Mouse (Mus musculus) gastrocnemius, adult 18-20 months (tissue): Measurements from ENCODE around the gene Pcdh10. TPM values are rescaled to one million over a fixed set of nuclear protein-coding genes. Genes with fewer than 3 reads are reported as not detected.

Experiments used
- DNase-seq: peaks from one replicate; pipeline ENCODE4 v3.0.0; 2021; ENCODE audit warnings: low spot score
- long read RNA-seq, 2 experiments: library from polyadenylated mRNA; stranded (forward); transcript quantifications; one replicate each; pipeline ENCODE4 v2.0.0; 2021
- total RNA-seq, 2 experiments: library from RNA; stranded (reverse); gene quantifications; 2 replicates each; pipeline ENCODE4 v1.2.3; 2021

Gene Pcdh10
- under 1 TPM; 0.07 to 0.28 TPM for total RNA-seq
- long read RNA-seq, experiment 1 = 0 reads
- long read RNA-seq, experiment 2 = 0 reads

DNA sequence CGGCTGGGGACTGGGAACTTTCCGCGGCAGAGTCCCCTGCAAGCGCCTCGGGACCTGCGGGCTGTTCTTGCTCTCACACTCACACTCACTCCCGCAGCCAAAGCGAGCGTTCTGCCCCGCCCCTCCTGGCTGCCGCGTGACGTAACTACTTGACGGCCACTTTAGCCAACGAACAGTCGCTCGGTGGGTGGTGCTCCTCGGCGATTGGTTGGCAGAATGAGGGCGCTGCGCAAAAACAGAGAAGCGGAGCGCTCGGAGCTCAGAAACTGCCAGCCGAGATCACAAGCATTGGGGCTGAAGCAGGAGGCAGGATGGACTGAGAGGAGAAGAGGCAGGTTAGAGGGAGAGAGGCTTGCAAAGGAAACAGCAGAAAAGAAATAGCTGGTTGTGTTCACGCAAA lies at the start of gene Pcdh10:
Pcdh10 (plus strand) TSS at position 254 of the 400 bp plus-strand sequence.
- peak; percentile 89 for DNase-seq

DNA sequence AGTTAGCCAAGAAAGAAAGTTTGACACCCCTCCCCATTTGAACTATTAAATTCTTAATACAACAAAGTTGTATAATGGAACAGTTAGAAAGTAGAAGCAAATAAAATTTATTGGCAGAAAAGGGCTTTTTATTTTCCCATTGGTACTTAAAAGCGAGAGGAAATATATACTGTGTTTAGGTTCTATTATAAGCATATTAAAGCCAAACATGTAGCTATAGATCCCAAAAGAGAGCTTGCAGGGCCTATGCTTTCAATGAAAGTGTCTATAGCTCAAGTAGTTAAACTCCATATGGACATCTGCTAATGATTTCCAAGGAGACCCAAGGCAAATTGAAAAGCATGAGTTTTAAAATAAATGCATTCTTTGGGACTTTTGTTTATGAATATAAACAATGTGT lies 22.3 kb upstream of the Pcdh10 start:
- DNase-seq = no peak

GRCm38 (mm10) chr3:45368952-45369351 lies 9.2 kb upstream of the Pcdh10 start:
- DNase-seq = no peak

- DNase-seq = peak; percentile 50
Measured at GRCm38 (mm10) chr3:45375761-45376500, 2.3 kb upstream of the Pcdh10 start.

GRCm38 (mm10) chr3:45376501-45377390 lies 1.5 kb upstream of the Pcdh10 start:
- no peak for DNase-seq

GRCm38 (mm10) chr3:45377391-45377998 lies 703 bp upstream of the Pcdh10 start:
- no peak for DNase-seq

DNA sequence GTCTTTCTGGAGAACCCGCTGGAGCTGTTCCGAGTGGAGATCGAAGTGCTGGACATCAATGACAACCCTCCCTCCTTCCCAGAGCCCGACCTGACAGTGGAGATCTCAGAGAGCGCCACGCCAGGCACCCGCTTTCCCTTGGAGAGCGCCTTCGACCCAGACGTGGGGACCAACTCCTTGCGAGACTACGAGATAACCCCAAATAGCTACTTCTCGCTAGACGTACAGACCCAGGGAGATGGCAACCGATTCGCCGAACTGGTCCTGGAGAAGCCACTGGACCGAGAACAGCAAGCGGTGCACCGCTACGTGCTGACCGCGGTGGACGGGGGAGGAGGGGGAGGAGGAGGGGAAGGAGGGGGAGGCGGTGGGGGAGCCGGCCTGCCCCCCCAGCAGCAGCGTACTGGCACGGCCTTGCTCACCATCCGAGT lies 1.4 kb downstream of the Pcdh10 start:
- DNase-seq = no peak

DNA sequence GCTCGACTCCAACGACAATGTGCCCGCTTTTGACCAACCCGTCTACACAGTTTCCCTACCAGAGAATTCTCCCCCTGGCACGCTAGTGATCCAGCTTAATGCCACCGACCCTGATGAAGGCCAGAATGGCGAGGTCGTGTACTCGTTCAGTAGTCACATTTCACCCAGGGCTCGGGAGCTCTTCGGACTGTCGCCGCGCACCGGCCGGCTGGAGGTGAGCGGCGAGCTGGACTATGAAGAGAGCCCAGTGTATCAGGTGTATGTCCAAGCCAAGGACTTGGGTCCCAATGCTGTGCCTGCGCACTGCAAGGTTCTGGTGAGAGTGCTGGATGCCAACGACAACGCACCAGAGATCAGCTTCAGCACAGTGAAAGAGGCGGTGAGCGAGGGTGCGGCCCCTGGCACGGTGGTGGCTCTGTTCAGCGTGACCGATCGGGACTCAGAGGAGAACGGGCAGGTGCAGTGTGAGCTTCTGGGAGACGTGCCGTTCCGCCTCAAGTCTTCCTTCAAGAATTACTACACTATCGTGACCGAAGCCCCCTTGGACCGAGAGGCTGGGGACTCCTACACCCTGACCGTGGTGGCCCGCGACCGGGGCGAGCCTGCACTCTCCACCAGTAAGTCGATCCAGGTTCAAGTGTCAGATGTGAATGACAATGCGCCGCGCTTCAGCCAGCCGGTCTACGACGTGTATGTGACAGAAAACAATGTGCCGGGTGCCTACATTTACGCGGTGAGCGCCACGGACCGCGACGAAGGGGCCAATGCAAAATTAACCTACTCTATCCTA lies 2.0 kb downstream of the Pcdh10 start:
- DNase-seq = no peak

DNA sequence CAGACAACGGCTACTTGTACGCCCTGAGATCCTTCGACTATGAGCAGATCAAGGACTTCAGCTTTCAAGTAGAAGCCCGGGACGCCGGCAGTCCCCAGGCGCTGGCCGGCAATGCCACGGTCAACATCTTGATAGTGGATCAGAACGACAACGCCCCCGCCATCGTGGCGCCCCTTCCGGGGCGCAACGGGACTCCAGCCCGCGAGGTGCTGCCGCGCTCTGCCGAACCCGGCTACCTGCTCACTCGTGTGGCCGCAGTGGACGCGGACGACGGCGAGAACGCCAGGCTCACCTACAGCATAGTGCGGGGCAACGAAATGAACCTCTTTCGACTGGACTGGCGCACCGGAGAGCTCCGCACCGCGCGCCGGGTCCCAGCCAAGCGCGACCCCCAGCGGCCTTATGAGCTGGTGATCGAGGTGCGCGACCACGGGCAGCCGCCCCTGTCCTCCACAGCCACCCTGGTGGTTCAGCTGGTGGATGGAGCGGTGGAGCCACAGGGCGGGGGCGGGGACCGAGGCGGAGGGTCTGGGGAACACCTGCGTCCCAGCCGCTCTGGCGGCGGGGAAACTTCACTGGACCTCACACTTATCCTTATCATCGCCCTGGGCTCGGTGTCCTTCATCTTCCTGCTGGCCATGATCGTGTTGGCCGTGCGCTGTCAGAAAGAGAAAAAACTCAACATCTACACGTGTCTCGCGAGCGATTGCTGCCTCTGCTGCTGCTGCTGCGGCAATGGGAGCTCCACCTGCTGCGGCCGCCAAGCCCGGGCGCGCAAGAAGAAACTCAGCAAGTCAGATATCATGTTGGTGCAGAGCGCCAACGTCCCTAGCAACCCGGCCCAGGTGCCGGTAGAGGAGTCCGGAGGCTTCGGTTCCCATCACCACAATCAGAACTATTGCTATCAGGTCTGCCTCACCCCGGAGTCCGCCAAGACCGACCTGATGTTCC lies 2.9 kb downstream of the Pcdh10 start:
- DNase-seq = no peak

GRCm38 (mm10) chr3:45382032-45382755 lies 4.0 kb downstream of the Pcdh10 start:
- no peak for DNase-seq

GRCm38 (mm10) chr3:45383831-45384230 lies 5.6 kb downstream of the Pcdh10 start:
- no peak for DNase-seq

- no peak for DNase-seq
Measured at GRCm38 (mm10) chr3:45385028-45385427, 6.8 kb downstream of the Pcdh10 start.

- no peak for DNase-seq
Measured at GRCm38 (mm10) chr3:45385451-45385850, 7.3 kb downstream of the Pcdh10 start.

DNA sequence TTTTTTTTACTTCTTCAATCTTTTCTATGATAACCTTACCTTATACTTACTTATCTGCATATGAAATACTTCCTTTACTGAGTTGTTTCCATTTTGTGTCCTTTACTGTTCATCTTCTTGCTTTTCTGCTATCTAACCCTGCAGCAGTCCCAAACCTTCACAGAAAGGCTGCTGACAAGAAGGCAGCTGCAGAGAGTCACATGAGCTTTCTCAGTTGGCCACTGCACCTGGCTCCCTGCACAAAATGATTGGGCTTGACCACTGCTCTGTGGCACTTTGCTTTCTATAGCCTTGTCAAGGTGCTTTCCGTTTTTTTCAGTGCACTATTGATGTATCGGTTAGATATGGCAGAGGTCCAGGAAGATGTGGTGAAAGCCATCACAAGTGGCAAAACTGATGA lies 8.3 kb downstream of the Pcdh10 start:
- DNase-seq = no peak

DNA sequence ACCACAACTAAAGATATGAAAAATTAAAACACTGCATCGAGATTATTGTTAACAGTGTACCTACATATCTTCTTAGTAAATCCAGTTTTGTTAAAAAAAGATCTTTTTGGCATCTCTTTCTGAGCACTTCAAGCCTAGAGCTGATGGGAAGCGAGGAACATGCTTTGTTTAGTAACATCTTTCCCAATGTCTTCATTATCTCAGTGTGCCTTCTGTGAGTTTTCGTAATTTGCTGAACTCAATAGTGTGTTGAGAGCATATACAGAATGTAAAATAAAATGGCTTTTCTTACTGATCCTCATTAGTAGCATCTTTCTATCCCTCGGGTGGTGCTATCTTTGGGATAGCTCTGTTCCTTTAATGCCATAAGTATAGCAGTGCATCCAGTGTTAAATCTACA lies 18.9 kb downstream of the Pcdh10 start:
- no peak for DNase-seq

DNA sequence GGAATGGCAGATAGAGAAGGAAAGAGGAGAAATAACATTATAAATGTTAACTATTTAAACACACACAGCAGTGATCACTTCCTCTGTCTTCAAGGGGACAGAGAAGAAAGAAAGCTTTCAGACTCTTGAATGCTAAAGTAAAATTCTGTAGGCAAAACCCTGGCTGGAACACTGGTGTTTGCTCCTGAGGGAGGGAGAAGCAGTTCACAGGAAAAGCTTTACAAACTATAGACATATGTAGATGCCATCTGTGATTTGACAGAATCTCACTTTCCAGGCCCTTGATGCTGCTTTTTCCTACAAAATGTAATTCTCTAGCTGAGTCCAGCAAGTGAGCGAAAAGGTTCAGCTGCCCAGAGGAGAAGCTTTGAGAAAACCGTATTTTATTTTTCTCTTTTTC lies 25.0 kb downstream of the Pcdh10 start:
- DNase-seq = no peak

DNA sequence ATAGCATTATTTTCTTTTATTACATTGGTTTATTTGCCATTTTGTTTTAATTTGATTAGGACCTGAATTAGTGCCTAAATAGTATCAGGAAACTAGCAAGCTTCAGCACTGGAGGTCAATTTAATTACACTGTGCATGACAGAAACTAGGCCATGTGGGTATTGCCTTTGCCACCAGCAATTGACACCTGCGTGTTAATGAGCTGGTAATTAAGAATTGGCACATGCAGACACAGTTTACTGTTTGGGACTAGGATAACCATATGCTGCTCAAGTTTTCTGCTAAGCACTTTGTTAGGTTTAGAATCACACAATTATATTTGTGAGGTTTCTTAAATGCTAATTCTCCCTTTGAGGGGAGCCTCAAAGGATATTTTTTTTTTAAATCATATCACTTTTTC lies 53.5 kb downstream of the Pcdh10 start:
- DNase-seq = no peak

GRCm38 (mm10) chr3:45432172-45432765 lies 54.1 kb downstream of the Pcdh10 start:
- DNase-seq = no peak
